Mouse (Mus musculus): ENCODE data around the gene Ptprk.

Gene Ptprk

DNA sequence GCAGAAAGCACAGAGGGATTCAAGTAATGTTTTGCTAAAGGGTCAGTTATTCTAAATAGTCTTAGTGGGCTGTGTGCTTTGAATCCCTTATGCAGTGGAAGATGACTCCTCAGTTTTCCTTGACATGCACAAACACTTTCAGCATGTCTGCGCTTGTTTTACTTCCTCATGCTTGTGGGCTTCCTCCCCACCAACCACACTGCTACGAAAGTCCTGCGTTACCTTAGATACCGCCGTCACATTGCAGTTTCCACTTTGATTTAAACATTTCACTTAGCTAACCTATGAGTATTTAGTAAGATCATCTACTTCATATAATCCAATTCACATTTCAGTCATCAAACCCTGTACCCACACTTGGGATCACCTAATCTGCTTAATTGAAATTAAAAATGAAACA is 441.5 kb downstream of the Ptprk start:
- no peak for DNase-seq (ENCODE audit: inconsistent age in 2 of 2, low spot score in 1 of 2)

- DNase-seq (ENCODE audit: inconsistent age in 2 of 2, low spot score in 1 of 2), result no peak
These were observed 443.7 kb downstream of the Ptprk start for GRCm38 (mm10) chr10:28518297-28518696.

DNA sequence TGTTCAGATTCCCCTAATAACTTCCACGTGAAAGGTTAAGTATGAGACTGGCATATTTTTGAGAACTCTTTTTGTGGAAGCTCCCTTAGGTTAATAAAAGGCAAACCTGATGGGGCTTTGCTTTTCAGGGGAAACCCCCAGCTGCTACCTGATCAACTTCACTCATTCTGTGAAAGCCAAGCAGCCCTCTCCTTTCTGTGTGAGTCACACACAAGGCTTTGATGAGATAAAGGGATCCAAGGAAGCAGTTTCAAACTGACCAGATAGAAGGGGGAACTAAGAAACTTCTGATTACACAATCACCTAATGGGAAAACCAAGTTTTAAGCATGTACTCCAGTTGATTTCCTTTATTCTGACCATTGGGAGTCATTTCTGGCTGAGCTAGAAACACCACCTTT is 445.2 kb downstream of the Ptprk start:
- DNase-seq (ENCODE audit: inconsistent age in 2 of 2, low spot score in 1 of 2), result no peak

DNA sequence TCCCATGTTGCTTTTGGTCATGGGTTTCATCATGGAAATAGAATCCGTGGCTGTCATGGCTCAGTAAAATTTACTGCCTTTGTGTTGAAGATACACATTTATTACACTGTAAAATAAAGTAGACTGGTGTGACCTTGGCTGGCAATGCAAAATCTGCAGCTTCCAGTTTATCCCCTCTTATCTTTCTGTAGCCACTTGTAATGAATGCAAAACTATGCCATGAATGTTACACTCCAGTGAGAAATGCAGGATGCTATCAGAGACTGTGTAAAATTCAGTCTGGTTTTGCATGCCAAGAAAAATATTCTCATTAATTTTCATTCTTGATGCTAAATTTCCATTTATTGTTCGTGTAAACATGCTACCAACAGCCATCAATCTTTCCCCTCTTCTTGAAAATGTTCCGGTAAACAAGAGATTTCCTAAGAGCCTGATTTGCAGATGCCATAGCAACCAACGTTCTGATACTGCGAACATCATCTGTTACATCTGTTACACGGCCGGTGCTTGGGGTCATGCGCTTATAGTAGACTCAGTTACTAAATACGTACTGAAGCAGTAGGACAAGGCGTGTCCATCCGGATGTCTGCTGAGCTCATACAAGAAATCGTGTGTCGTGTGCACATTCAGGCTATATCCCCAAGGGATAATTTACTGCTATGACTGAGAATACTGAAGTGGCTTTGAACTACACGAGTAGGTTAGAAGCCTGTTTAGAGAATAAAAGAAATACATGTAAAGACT is 449.5 kb downstream of the Ptprk start:
- DNase-seq (ENCODE audit: inconsistent age in 2 of 2, low spot score in 1 of 2), result no peak

GRCm38 (mm10) chr10:28540595-28540994 is 466.0 kb downstream of the Ptprk start:
- DNase-seq (ENCODE audit: inconsistent age in 2 of 2, low spot score in 1 of 2), result no peak

DNA sequence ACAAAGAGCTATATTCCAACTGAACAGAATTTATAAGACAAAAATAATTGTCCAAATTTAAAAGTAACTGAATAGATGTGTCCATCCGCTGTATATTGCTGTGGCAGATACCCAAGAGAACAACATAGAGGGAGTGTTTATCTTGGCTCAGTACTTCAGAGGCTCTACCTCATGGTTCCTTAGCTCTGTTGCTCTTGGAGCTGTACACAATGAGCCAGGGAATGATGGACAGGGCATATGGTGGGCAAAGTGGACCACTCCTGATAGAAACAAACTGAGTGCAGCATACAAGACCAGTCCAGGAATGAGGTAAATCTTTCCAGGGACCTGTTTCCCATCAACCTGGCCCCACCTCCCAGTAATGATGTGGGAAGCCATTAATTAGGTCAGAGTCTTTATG is 468.1 kb downstream of the Ptprk start:
- no peak for DNase-seq (ENCODE audit: inconsistent age in 2 of 2, low spot score in 1 of 2)

- DNase-seq (ENCODE audit: inconsistent age in 2 of 2, low spot score in 1 of 2), result no peak
These were observed 475.9 kb downstream of the Ptprk start for GRCm38 (mm10) chr10:28550549-28550948.

DNA sequence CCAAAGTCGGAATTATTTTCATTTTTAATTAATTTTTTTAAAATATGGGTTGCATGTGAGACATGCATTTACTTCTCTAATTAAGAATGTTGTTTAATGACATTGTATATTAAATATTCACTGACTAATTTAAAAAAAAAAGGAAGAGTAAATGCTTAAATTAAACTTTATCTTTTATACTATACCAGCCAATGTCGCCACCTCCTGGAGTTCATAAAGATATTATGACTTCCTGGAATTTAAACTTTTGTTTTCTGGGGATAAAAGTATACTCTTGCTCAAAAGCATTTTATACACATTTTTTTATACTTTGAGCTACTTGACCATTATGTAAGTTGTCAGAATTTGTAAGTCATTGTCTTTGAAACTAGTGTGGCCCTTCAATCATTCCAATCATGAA is 477.4 kb downstream of the Ptprk start:
- no peak for DNase-seq (ENCODE audit: inconsistent age in 2 of 2, low spot score in 1 of 2)

DNA sequence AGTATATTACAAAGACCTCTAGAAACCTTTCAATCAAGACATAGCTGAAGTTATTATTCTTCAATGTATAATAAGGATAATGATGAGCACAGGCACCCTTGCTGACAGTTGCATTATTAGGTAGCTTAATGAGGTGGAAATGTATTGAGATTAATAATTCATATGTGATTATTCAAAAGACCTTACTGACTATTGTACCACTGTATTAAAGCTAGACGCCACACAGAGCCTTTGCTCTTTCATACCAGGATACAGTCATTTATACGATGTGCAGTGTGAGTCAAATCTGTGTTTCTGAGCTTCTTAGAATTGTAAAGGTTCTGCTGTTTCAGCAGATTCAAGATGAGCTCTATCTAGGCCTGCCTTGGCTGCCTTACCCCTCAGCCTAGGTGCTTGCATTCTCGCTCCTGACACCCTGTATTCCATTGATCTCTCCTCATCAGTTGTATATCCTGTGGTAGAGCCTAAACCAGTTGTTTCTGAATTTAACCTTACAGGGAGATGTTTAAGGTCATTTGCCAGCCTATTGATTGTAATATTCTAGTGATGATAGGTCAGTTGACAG is 489.6 kb downstream of the Ptprk start:
- no peak for DNase-seq (ENCODE audit: inconsistent age in 2 of 2, low spot score in 1 of 2)

GRCm38 (mm10) chr10:28566378-28566777 is 491.8 kb downstream of the Ptprk start:
- no peak for DNase-seq (ENCODE audit: inconsistent age in 2 of 2, low spot score in 1 of 2)

GRCm38 (mm10) chr10:28566828-28567227 is 492.2 kb downstream of the Ptprk start:
- no peak for DNase-seq (ENCODE audit: inconsistent age in 2 of 2, low spot score in 1 of 2)

GRCm38 (mm10) chr10:28567441-28567840 is 492.8 kb downstream of the Ptprk start:
- no peak for DNase-seq (ENCODE audit: inconsistent age in 2 of 2, low spot score in 1 of 2)

- no peak for DNase-seq (ENCODE audit: inconsistent age in 2 of 2, low spot score in 1 of 2)
These were observed 493.4 kb downstream of the Ptprk start for GRCm38 (mm10) chr10:28568047-28568446.

- DNase-seq (ENCODE audit: inconsistent age in 2 of 2, low spot score in 1 of 2), result no peak
These were observed 505.0 kb downstream of the Ptprk start for GRCm38 (mm10) chr10:28579596-28579995.

- DNase-seq (ENCODE audit: inconsistent age in 2 of 2, low spot score in 1 of 2), result no peak
These were observed 512.0 kb downstream of the Ptprk start for GRCm38 (mm10) chr10:28586565-28587138.

DNA sequence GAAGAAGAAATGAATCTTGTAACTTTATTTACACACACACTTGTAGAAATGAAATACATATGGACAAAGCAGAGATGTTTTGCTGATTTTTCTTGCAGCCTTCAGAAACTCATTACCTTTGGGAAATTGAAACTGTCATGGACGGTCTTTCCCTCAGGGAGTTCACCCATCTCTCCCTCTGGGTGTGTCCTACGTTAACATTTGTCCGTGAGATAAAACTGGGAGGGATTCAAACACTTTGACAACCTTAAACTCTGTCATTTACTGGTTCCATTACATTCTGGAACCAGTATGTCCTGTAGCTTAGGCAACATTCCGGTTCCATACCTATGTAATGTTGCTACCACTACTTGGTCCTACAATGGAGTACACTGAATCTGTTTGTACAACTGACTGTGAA is 513.8 kb downstream of the Ptprk start:
- DNase-seq (ENCODE audit: inconsistent age in 2 of 2, low spot score in 1 of 2), result no peak

- no peak for DNase-seq (ENCODE audit: inconsistent age in 2 of 2, low spot score in 1 of 2)
These were observed 516.2 kb downstream of the Ptprk start for GRCm38 (mm10) chr10:28590822-28591221.

DNA sequence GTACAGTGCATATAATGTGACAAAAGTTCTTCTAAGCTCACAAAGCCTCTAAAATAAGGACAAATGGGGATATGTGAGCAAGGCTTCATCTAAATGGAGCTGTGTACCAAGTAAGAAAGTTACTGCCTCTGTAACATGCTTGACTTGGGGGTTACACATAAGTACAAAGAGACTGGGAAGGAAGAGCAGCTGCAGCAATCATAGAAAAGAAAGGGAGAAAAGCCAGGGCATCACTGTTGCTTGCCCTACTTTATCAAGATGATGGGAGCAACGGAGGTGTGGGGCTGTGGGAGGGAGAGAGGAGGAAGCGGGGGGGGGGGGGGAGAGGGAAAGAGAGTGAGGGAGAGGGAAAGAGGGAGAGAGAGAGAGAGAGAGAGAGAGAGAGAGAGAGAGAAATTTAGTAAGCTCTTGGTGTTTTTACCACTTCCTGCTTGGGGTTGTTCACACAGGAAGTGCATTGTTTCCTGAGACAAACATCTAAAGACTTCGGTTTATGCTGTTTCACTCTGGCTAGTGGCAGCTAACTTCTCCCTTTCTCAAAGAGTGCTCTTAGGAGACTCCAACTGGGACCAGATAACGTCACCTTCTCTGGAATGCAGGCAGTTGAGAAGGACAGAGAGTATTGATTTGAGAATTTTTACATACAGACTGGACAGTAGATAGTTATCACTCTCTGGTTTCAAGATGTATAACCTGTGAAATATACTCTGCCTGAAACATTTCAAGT is 519.1 kb downstream of the Ptprk start:
- no peak for DNase-seq (ENCODE audit: inconsistent age in 2 of 2, low spot score in 1 of 2)

GRCm38 (mm10) chr10:28596897-28597296 is 522.3 kb downstream of the Ptprk start:
- no peak for DNase-seq (ENCODE audit: inconsistent age in 2 of 2, low spot score in 1 of 2)

- DNase-seq (ENCODE audit: inconsistent age in 2 of 2, low spot score in 1 of 2), result no peak
These were observed 534.5 kb downstream of the Ptprk start for GRCm38 (mm10) chr10:28609136-28609535.

- no peak for DNase-seq (ENCODE audit: inconsistent age in 2 of 2, low spot score in 1 of 2)
These were observed 539.8 kb downstream of the Ptprk start for GRCm38 (mm10) chr10:28614396-28614795.

GRCm38 (mm10) chr10:28617203-28617602 is 542.6 kb downstream of the Ptprk start:
- no peak for DNase-seq (ENCODE audit: inconsistent age in 2 of 2, low spot score in 1 of 2)
